Mouse (Mus musculus): ENCODE measurements around the gene Mapk6.
A peak's percentile ranks its signal among the peaks of the same experiment; 100 is the strongest.

Gene Mapk6

GRCm38 (mm10) chr9:75424358-75425150 lies 14.7 kb upstream of the Mapk6 start:
- DNase-seq (ENCODE audit: low spot score in 2 of 2): no peak

GRCm38 (mm10) chr9:75423683-75424082 lies 13.9 kb upstream of the Mapk6 start:
- DNase-seq (ENCODE audit: low spot score in 2 of 2): no peak

GRCm38 (mm10) chr9:75422251-75422691 lies 12.5 kb upstream of the Mapk6 start:
- DNase-seq (ENCODE audit: low spot score in 2 of 2): no peak

- peak; percentile 72 to 79 for DNase-seq (ENCODE audit: low spot score in 2 of 2)
Observed at GRCm38 (mm10) chr9:75414204-75414603, 4.4 kb upstream of the Mapk6 start.

- DNase-seq (ENCODE audit: low spot score in 2 of 2): no peak
Observed at GRCm38 (mm10) chr9:75413206-75413605, 3.4 kb upstream of the Mapk6 start.

GRCm38 (mm10) chr9:75411584-75411983 lies 1.8 kb upstream of the Mapk6 start:
- no peak for DNase-seq (ENCODE audit: low spot score in 2 of 2)

- no peak for DNase-seq (ENCODE audit: low spot score in 2 of 2)
Observed at GRCm38 (mm10) chr9:75410868-75411487, 1.2 kb upstream of the Mapk6 start.

GRCm38 (mm10) chr9:75409031-75409851 lies 564 bp downstream of the Mapk6 start:
- DNase-seq (ENCODE audit: low spot score in 2 of 2): peak; percentile 46 to 58

GRCm38 (mm10) chr9:75408204-75408826 lies 1.5 kb downstream of the Mapk6 start:
- no peak for DNase-seq (ENCODE audit: low spot score in 2 of 2)

GRCm38 (mm10) chr9:75407803-75408202 lies 2.0 kb downstream of the Mapk6 start:
- peak; percentile 19 to 25 for DNase-seq (ENCODE audit: low spot score in 2 of 2)

- DNase-seq (ENCODE audit: low spot score in 2 of 2): no peak
Observed at GRCm38 (mm10) chr9:75406121-75406520, 3.7 kb downstream of the Mapk6 start.

GRCm38 (mm10) chr9:75403520-75403919 lies 6.3 kb downstream of the Mapk6 start:
- no peak for DNase-seq (ENCODE audit: low spot score in 2 of 2)

GRCm38 (mm10) chr9:75401593-75402504 lies 8.0 kb downstream of the Mapk6 start:
- peak; percentile 19 to 42 for DNase-seq (ENCODE audit: low spot score in 2 of 2)

- no peak for DNase-seq (ENCODE audit: low spot score in 2 of 2)
Observed at GRCm38 (mm10) chr9:75400639-75401038, 9.2 kb downstream of the Mapk6 start.

GRCm38 (mm10) chr9:75399069-75399468 lies 10.7 kb downstream of the Mapk6 start:
- DNase-seq (ENCODE audit: low spot score in 2 of 2): no peak

- no peak for DNase-seq (ENCODE audit: low spot score in 2 of 2)
Observed at GRCm38 (mm10) chr9:75395971-75396370, 13.8 kb downstream of the Mapk6 start.

- DNase-seq (ENCODE audit: low spot score in 2 of 2): no peak
Observed at GRCm38 (mm10) chr9:75393251-75393650, 16.6 kb downstream of the Mapk6 start.

GRCm38 (mm10) chr9:75385218-75385974 lies 24.4 kb downstream of the Mapk6 start:
- no peak for DNase-seq (ENCODE audit: low spot score in 2 of 2)

GRCm38 (mm10) chr9:75384337-75384962 lies 25.4 kb downstream of the Mapk6 start:
- no peak for DNase-seq (ENCODE audit: low spot score in 2 of 2)

GRCm38 (mm10) chr9:75383785-75384184 lies 26.0 kb downstream of the Mapk6 start:
- peak in 1 of 2 experiments; percentile 20 for DNase-seq (ENCODE audit: low spot score in 2 of 2)
